Mouse (Mus musculus): ENCODE data around the gene Tert. TPM values are rescaled to one million over a fixed set of nuclear protein-coding genes. Genes with fewer than 3 reads are reported as not detected.

Gene Tert
- total and polyA plus RNA-seq, 3 experiments: 0.05 to 0.18 TPM; not detected in 1

DNA sequence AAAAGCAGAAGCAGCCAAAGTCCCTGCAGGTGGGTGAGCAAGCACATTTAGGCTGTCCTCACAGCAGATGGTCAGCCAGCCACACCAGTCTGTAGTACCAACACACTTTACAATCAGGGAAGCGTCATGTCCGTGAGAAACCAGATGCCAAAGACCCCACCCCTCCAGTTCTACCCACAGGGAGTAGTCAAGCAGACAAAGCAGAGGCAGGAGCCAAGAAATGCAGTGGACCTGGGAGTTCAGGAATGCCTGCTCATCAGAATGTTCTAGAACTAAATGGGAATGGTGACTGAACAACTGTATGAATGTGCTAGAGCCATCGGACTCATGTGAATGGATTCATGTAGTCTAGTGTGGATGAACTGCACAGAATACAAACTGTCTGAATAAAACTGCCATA, 60.9 kb downstream of the Tert start:
- no peak overlapping the region for H3K27ac ChIP-seq
- 72% methylated on average over 3 of the region's 3 CpGs for WGBS
- no peak overlapping the region for H3K9ac ChIP-seq (ENCODE audit: low read depth, low read length)

DNA sequence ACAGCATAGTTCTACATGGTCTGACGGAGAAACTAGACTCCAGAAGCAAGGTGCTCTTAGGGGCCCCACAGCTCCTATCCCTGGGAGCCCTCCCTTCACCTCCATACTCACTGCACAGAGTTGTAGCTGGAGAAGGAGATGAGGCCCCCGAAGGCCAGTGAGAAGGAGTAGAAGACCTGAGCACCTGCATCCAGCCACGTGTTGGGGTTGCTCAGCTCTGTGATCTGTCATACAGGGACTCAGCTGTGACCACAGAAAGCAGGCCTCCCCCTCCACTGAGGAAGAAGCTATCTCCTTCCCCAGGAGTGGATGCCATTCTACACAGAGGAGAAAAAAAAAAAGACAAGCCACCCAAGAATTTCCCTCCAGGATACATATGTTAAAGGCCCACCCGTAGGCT, 62.2 kb downstream of the Tert start:
- Histone ChIP-seq H3K4me3 (no peak overlapping the region), H3K4me1 (ENCODE audit: control insufficient read depth, insufficient read depth, low read length) (no peaks in the 10 kb centered on the region; the same call in 1 of the 2 replicates), H3K79me2 (replicated peaks; ENCODE audit: control insufficient read depth, insufficient read depth, low read length) (no peaks in the 10 kb centered on the region), H3K27me3 (ENCODE audit: control insufficient read depth, insufficient read depth, low read length) (no peaks in the 10 kb centered on the region), H3K27ac (no peak overlapping the region), H3K36me3 (ENCODE audit: control insufficient read depth, insufficient read depth, low read length) (no peaks in the 10 kb centered on the region), H3K9ac (ENCODE audit: low read depth, low read length) (no peak overlapping the region)
- WGBS: 71% methylated on average over 4 of the region's 4 CpGs
- no peak for DNase-seq
- TF ChIP-seq CTCF (IDR thresholded peaks at IDR 0.05) (no peak), POLR2A (IDR thresholded peaks at IDR 0.05; ENCODE audit: insufficient read depth, low read depth, low read length) (no peak), EP300 (IDR thresholded peaks at IDR 0.05; ENCODE audit: insufficient read depth, low read depth, low read length) (no peak)
- intact Hi-C loops (cut with DNase I): no loop called here

More for the DNA sequence above, 60.9 kb downstream of the Tert start:
- no peak for DNase-seq
- Histone ChIP-seq H3K27me3 (ENCODE audit: control insufficient read depth, insufficient read depth, low read length) (no peaks in the 10 kb centered on the region), H3K4me3 (no peak overlapping the region), H3K4me1 (ENCODE audit: control insufficient read depth, insufficient read depth, low read length) (peaks cover 3% of the 10 kb centered on the region; the same call in 1 of the 2 replicates), H3K79me2 (replicated peaks; ENCODE audit: control insufficient read depth, insufficient read depth, low read length) (no peaks in the 10 kb centered on the region), H3K36me3 (ENCODE audit: control insufficient read depth, insufficient read depth, low read length) (no peaks in the 10 kb centered on the region)
- no peak for TF ChIP-seq POLR2A (IDR thresholded peaks at IDR 0.05; ENCODE audit: insufficient read depth, low read depth, low read length)
- no peak for TF ChIP-seq CTCF (IDR thresholded peaks at IDR 0.05)
- no peak for TF ChIP-seq EP300 (IDR thresholded peaks at IDR 0.05; ENCODE audit: insufficient read depth, low read depth, low read length)
- intact Hi-C loops (cut with DNase I): no loop called here

- H3K9ac ChIP-seq (ENCODE audit: low read depth, low read length): no peak overlapping the region
- no peak overlapping the region for H3K4me3 ChIP-seq
- 29% methylated on average over 10 of the region's 10 CpGs for WGBS
- no peak overlapping the region for H3K27ac ChIP-seq
- intact Hi-C loops (cut with DNase I): loop anchor here (2.0 kb wide), 1 partner anchor 180 kb away; no protein-coding TSS in a partner anchor
- H3K79me2 ChIP-seq (replicated peaks; ENCODE audit: control insufficient read depth, insufficient read depth, low read length): no peaks in the 10 kb centered on the region
- peak; percentile 73 for TF ChIP-seq CTCF (IDR thresholded peaks at IDR 0.05)
- TF ChIP-seq POLR2A (IDR thresholded peaks at IDR 0.05; ENCODE audit: insufficient read depth, low read depth, low read length): no peak
- H3K27me3 ChIP-seq (ENCODE audit: control insufficient read depth, insufficient read depth, low read length): no peaks in the 10 kb centered on the region
- DNase-seq: peak; percentile 45 to 48
- no peaks in the 10 kb centered on the region for H3K36me3 ChIP-seq (ENCODE audit: control insufficient read depth, insufficient read depth, low read length)
- no peaks in the 10 kb centered on the region for H3K4me1 ChIP-seq (ENCODE audit: control insufficient read depth, insufficient read depth, low read length)
Observed at GRCm38 (mm10) chr13:73692249-73692868, 65.6 kb downstream of the Tert start.

- Histone ChIP-seq H3K4me3 (no peak overlapping the region), H3K36me3 (ENCODE audit: control insufficient read depth, insufficient read depth, low read length) (no peaks in the 10 kb centered on the region), H3K79me2 (replicated peaks; ENCODE audit: control insufficient read depth, insufficient read depth, low read length) (no peaks in the 10 kb centered on the region), H3K27ac (no peak overlapping the region), H3K9ac (ENCODE audit: low read depth, low read length) (no peak overlapping the region), H3K4me1 (ENCODE audit: control insufficient read depth, insufficient read depth, low read length) (no peaks in the 10 kb centered on the region), H3K27me3 (ENCODE audit: control insufficient read depth, insufficient read depth, low read length) (no peaks in the 10 kb centered on the region)
- TF ChIP-seq EP300 (IDR thresholded peaks at IDR 0.05; ENCODE audit: insufficient read depth, low read depth, low read length) (no peak), CTCF (IDR thresholded peaks at IDR 0.05) (no peak), POLR2A (IDR thresholded peaks at IDR 0.05; ENCODE audit: insufficient read depth, low read depth, low read length) (no peak)
- WGBS: 56% methylated on average over 2 of the region's 2 CpGs
- intact Hi-C loops (cut with DNase I): loop anchor here (2.0 kb wide), 1 partner anchor 181 kb away; no protein-coding TSS in a partner anchor
- DNase-seq: no peak
Observed at GRCm38 (mm10) chr13:73693333-73693732, 66.6 kb downstream of the Tert start.

GRCm38 (mm10) chr13:73694972-73695371, 68.3 kb downstream of the Tert start:
- Histone ChIP-seq H3K36me3 (ENCODE audit: control insufficient read depth, insufficient read depth, low read length) (no peaks in the 10 kb centered on the region), H3K27ac (no peak overlapping the region), H3K27me3 (ENCODE audit: control insufficient read depth, insufficient read depth, low read length) (no peaks in the 10 kb centered on the region), H3K4me1 (ENCODE audit: control insufficient read depth, insufficient read depth, low read length) (no peaks in the 10 kb centered on the region), H3K9ac (ENCODE audit: low read depth, low read length) (no peak overlapping the region), H3K4me3 (no peak overlapping the region), H3K79me2 (replicated peaks; ENCODE audit: control insufficient read depth, insufficient read depth, low read length) (no peaks in the 10 kb centered on the region)
- no peak for DNase-seq
- 37% methylated on average over 1 of the region's 1 CpGs for WGBS
- TF ChIP-seq EP300 (IDR thresholded peaks at IDR 0.05; ENCODE audit: insufficient read depth, low read depth, low read length) (no peak), POLR2A (IDR thresholded peaks at IDR 0.05; ENCODE audit: insufficient read depth, low read depth, low read length) (no peak), CTCF (IDR thresholded peaks at IDR 0.05) (no peak)
- intact Hi-C loops (cut with DNase I): no loop called here

DNA sequence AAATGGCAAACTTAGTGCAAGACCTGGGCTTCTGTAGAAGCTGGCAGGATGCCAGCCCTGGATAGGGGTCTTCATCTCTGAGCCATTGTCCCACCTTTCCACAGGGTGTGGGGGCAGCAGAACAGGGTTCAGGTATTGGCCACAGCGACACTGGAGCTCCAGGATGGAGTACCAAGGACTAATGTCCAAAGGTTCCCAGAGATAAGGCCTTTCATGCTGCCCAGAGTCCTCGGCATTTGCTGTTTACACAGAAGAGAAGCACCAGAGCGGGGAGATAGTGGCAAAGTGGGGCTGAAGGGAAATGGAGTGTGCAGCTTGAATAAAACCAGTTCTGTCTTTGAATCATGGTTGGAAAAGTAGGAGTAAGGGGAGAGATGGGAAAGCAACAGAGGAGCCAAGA, 69.8 kb downstream of the Tert start:
- 54% methylated on average over 3 of the region's 3 CpGs for WGBS
- DNase-seq: no peak
- Histone ChIP-seq H3K27ac (no peak overlapping the region), H3K79me2 (replicated peaks; ENCODE audit: control insufficient read depth, insufficient read depth, low read length) (no peaks in the 10 kb centered on the region), H3K4me1 (ENCODE audit: control insufficient read depth, insufficient read depth, low read length) (no peaks in the 10 kb centered on the region), H3K9ac (ENCODE audit: low read depth, low read length) (no peak overlapping the region), H3K27me3 (ENCODE audit: control insufficient read depth, insufficient read depth, low read length) (no peaks in the 10 kb centered on the region), H3K4me3 (no peak overlapping the region), H3K36me3 (ENCODE audit: control insufficient read depth, insufficient read depth, low read length) (no peaks in the 10 kb centered on the region)
- no peak for TF ChIP-seq EP300 (IDR thresholded peaks at IDR 0.05; ENCODE audit: insufficient read depth, low read depth, low read length)
- TF ChIP-seq CTCF (IDR thresholded peaks at IDR 0.05): no peak
- TF ChIP-seq POLR2A (IDR thresholded peaks at IDR 0.05; ENCODE audit: insufficient read depth, low read depth, low read length): no peak
- intact Hi-C loops (cut with DNase I): no loop called here

Other genes starting within 250 kb of the Tert start
- gene Lpcat1, start 159.7 kb upstream of the Tert start, total RNA-seq (2021): 10 to 100 TPM in 1 of 2 experiments, 1 to 10 TPM in 1; 7.5 to 13.1 TPM
- gene Lpcat1, start 159.7 kb upstream of the Tert start, polyA plus RNA-seq (2012; rRNA removed): 11.1 and 17.1 TPM in 2 replicates
- gene Slc6a3, start 90.2 kb upstream of the Tert start, total RNA-seq (2021): not detected
- gene Slc6a3, start 90.2 kb upstream of the Tert start, polyA plus RNA-seq (2012; rRNA removed): not detected in 2 replicates
- gene Clptm1l, start 22.9 kb upstream of the Tert start, total RNA-seq (2021): 10 to 100 TPM; 57.4 to 68.5 TPM
- 81.9 and 100 TPM in 2 replicates for gene Clptm1l, start 22.9 kb upstream of the Tert start, polyA plus RNA-seq (2012; rRNA removed)
- not detected for gene Slc6a18, start 51.1 kb downstream of the Tert start, total RNA-seq (2021)
- gene Slc6a18, start 51.1 kb downstream of the Tert start, polyA plus RNA-seq (2012; rRNA removed): not detected in 2 replicates
- not detected for gene Slc6a19, start 78.0 kb downstream of the Tert start, total RNA-seq (2021)
- gene Slc6a19, start 78.0 kb downstream of the Tert start, polyA plus RNA-seq (2012; rRNA removed): 0.08 TPM in 1 of 2 replicates, not detected in the other
- gene Slc12a7, start 106.2 kb downstream of the Tert start, total RNA-seq (2021): 100 to 1,000 TPM; 177 to 190 TPM
- gene Slc12a7, start 106.2 kb downstream of the Tert start, polyA plus RNA-seq (2012; rRNA removed): 154 and 215 TPM in 2 replicates
- gene Nkd2, start 220.7 kb downstream of the Tert start, total RNA-seq (2021): 1 to 10 TPM; 1.2 to 2.3 TPM
- 1.9 and 2.3 TPM in 2 replicates for gene Nkd2, start 220.7 kb downstream of the Tert start, polyA plus RNA-seq (2012; rRNA removed)